Mouse (Mus musculus): ENCODE measurements around the gene Wnt3. TPM values are rescaled to one million over a fixed set of nuclear protein-coding genes. Genes with fewer than 3 reads are reported as not detected.

Wnt3 gene
- total and polyA plus RNA-seq, 3 experiments = not detected

GRCm38 (mm10) chr11:103733069-103733468, 40.9 kb upstream of the Wnt3 start:
- TF ChIP-seq EP300 (IDR thresholded peaks at IDR 0.05; ENCODE audit: insufficient read depth, low read depth, low read length) (no peak), POLR2A (IDR thresholded peaks at IDR 0.05; ENCODE audit: insufficient read depth, low read depth, low read length) (no peak), CTCF (IDR thresholded peaks at IDR 0.05) (no peak)
- Histone ChIP-seq H3K4me3 (no peak overlapping the region), H3K27me3 (ENCODE audit: control insufficient read depth, insufficient read depth, low read length) (no peaks in the 10 kb centered on the region), H3K79me2 (replicated peaks; ENCODE audit: control insufficient read depth, insufficient read depth, low read length) (no peaks in the 10 kb centered on the region), H3K27ac (no peak overlapping the region), H3K4me1 (ENCODE audit: control insufficient read depth, insufficient read depth, low read length) (no peaks in the 10 kb centered on the region), H3K36me3 (ENCODE audit: control insufficient read depth, insufficient read depth, low read length) (no peaks in the 10 kb centered on the region), H3K9ac (ENCODE audit: low read depth, low read length) (no peak overlapping the region)
- WGBS = 62% methylated on average over 4 of the region's 4 CpGs
- DNase-seq = no peak
- intact Hi-C loops (cut with DNase I) = no loop called here

GRCm38 (mm10) chr11:103733961-103734360, 40.0 kb upstream of the Wnt3 start:
- 83% methylated on average over 2 of the region's 2 CpGs for WGBS
- H3K79me2 ChIP-seq (replicated peaks; ENCODE audit: control insufficient read depth, insufficient read depth, low read length) = no peaks in the 10 kb centered on the region
- TF ChIP-seq POLR2A (IDR thresholded peaks at IDR 0.05; ENCODE audit: insufficient read depth, low read depth, low read length) (no peak), EP300 (IDR thresholded peaks at IDR 0.05; ENCODE audit: insufficient read depth, low read depth, low read length) (no peak), CTCF (IDR thresholded peaks at IDR 0.05) (no peak)

GRCm38 (mm10) chr11:103734411-103735045, 39.4 kb upstream of the Wnt3 start:
- Histone ChIP-seq H3K4me3 (no peak overlapping the region), H3K27ac (no peak overlapping the region), H3K4me1 (ENCODE audit: control insufficient read depth, insufficient read depth, low read length) (no peaks in the 10 kb centered on the region), H3K9ac (ENCODE audit: low read depth, low read length) (no peak overlapping the region), H3K36me3 (ENCODE audit: control insufficient read depth, insufficient read depth, low read length) (no peaks in the 10 kb centered on the region), H3K79me2 (replicated peaks; ENCODE audit: control insufficient read depth, insufficient read depth, low read length) (no peaks in the 10 kb centered on the region), H3K27me3 (ENCODE audit: control insufficient read depth, insufficient read depth, low read length) (no peaks in the 10 kb centered on the region)
- intact Hi-C loops (cut with DNase I) = no loop called here
- DNase-seq = no peak
- no peak for TF ChIP-seq CTCF (IDR thresholded peaks at IDR 0.05)
- no peak for TF ChIP-seq POLR2A (IDR thresholded peaks at IDR 0.05; ENCODE audit: insufficient read depth, low read depth, low read length)
- TF ChIP-seq EP300 (IDR thresholded peaks at IDR 0.05; ENCODE audit: insufficient read depth, low read depth, low read length) = no peak
- WGBS = 57% methylated on average over 5 of the region's 5 CpGs

More at GRCm38 (mm10) chr11:103733961-103734360, 40.0 kb upstream of the Wnt3 start:
- no peak overlapping the region for H3K27ac ChIP-seq
- H3K4me3 ChIP-seq = no peak overlapping the region
- H3K36me3 ChIP-seq (ENCODE audit: control insufficient read depth, insufficient read depth, low read length) = no peaks in the 10 kb centered on the region
- intact Hi-C loops (cut with DNase I) = no loop called here
- no peak for DNase-seq
- no peaks in the 10 kb centered on the region for H3K27me3 ChIP-seq (ENCODE audit: control insufficient read depth, insufficient read depth, low read length)
- H3K9ac ChIP-seq (ENCODE audit: low read depth, low read length) = no peak overlapping the region
- no peaks in the 10 kb centered on the region for H3K4me1 ChIP-seq (ENCODE audit: control insufficient read depth, insufficient read depth, low read length)

- Histone ChIP-seq H3K79me2 (replicated peaks; ENCODE audit: control insufficient read depth, insufficient read depth, low read length) (no peaks in the 10 kb centered on the region), H3K27me3 (ENCODE audit: control insufficient read depth, insufficient read depth, low read length) (no peaks in the 10 kb centered on the region), H3K36me3 (ENCODE audit: control insufficient read depth, insufficient read depth, low read length) (no peaks in the 10 kb centered on the region), H3K4me3 (no peak overlapping the region), H3K27ac (no peak overlapping the region), H3K4me1 (ENCODE audit: control insufficient read depth, insufficient read depth, low read length) (no peaks in the 10 kb centered on the region), H3K9ac (ENCODE audit: low read depth, low read length) (no peak overlapping the region)
- intact Hi-C loops (cut with DNase I) = no loop called here
- TF ChIP-seq EP300 (IDR thresholded peaks at IDR 0.05; ENCODE audit: insufficient read depth, low read depth, low read length) = no peak
- WGBS = 64% methylated on average over 19 of the region's 19 CpGs
- DNase-seq = no peak
These were observed 38.7 kb upstream of the Wnt3 start for GRCm38 (mm10) chr11:103735046-103735781.

- peak within 1 kb of the TSS; percentile 39 for H3K4me3 ChIP-seq
- no peaks in the 10 kb centered on the region for H3K4me1 ChIP-seq (ENCODE audit: control insufficient read depth, insufficient read depth, low read length)
- peak within 1 kb of the TSS; percentile 44 for H3K9ac ChIP-seq (ENCODE audit: low read depth, low read length)
- H3K36me3 ChIP-seq (ENCODE audit: control insufficient read depth, insufficient read depth, low read length) = no peaks in the 10 kb centered on the region
- no peaks in the 10 kb centered on the region for H3K79me2 ChIP-seq (replicated peaks; ENCODE audit: control insufficient read depth, insufficient read depth, low read length)
- TF ChIP-seq CTCF (IDR thresholded peaks at IDR 0.05) (no peak), POLR2A (IDR thresholded peaks at IDR 0.05; ENCODE audit: insufficient read depth, low read depth, low read length) (no peak), EP300 (IDR thresholded peaks at IDR 0.05; ENCODE audit: insufficient read depth, low read depth, low read length) (no peak)
- H3K27ac ChIP-seq = no peak within 1 kb of the TSS
- WGBS = 1% methylated on average over 61 of the region's 68 CpGs
- peak in 1 of 2 experiments; percentile 37 for DNase-seq
- intact Hi-C loops (cut with DNase I) = no loop called here
- peaks cover 10% of the 10 kb centered on the region for H3K27me3 ChIP-seq (ENCODE audit: control insufficient read depth, insufficient read depth, low read length)
These were observed 24.5 kb upstream of the Wnt3 start, which contains the start of gene Wnt9b for GRCm38 (mm10) chr11:103749306-103750089. TSS of gene Wnt9b (minus strand) at chr11:103749821.

All from heart, adult 2 months (tissue).